Mouse (Mus musculus): ENCODE results near the gene Kcnq1. TPM values are rescaled to one million over a fixed set of nuclear protein-coding genes. Genes with fewer than 3 reads are reported as not detected.

Gene Kcnq1
- polyA plus RNA-seq, 2 experiments from 2014 or later: not detected

DNA sequence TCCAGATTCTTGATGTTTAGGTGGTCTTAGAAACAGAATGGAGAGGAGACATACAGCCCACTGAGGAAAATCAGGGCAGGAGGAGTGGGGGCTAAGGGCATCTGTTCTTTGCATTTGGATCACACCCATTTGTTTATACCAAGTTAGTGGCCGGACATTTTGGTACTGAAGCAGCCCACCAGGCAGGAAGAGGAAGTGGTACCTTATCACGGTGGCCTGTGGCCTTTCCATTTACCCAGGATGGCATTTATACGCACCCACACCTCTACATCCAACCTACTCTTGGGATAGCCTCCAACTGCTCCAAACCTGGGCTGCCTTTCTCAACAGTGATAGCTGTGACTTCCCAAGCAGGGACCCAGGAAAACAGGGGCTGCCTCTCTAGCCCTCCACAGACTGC lies 179.3 kb downstream of the Kcnq1 start:
- ATAC-seq: no peak

DNA sequence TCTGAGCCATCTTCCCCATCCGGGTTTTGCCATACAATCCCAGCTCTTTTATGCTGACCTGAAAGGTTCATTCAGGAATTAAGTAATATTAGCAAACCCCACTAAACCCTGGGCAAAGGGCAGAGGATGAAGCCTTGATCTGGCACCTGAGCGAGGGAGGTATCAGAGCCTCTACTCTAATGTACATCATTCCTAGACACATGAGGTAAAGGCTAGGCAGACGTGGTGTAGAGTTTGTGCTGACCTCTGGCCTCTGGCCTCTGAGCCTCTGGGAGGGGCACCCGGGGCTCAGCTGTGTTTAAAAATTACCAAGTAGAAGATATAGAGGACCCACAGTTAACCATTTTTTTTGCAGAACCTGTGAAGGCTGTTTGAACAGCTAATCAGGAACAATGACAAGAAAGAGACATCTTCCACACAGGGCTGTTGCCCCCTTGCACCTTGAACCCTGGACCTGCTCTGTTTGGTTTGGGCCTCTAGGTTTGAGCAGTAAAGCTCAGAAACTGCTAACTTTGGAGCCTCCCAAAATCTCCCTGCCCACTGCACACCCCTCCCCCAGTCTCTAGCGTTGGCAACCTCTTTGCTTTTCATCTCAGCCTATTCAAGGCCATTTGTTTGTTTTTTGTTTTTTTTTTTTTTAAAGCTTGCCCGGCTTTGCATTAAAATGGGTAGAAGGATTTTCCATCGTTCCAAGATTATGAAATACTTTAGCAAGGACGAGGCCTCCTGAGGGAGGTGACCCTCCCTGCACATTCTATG lies 180.5 kb downstream of the Kcnq1 start:
- ATAC-seq: no peak

DNA sequence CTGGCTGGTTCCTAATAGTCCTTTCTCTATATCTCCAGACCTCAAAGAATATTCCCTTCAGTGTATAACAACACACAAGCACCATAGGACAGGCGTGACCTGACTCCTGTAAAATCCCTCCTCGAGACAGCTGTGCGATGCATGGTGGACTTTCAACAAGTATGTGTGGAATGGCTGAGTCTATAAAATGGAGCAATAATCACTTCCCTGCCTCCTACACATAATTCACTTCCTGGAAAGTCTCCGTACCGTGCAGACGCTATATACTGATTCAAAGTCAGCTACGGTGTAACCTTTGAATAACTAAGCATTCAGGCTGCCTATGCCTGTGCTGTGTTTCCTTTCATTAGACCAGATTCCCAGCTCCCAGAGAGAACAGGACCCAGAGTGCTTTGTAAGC lies 182.0 kb downstream of the Kcnq1 start:
- no peak for ATAC-seq

DNA sequence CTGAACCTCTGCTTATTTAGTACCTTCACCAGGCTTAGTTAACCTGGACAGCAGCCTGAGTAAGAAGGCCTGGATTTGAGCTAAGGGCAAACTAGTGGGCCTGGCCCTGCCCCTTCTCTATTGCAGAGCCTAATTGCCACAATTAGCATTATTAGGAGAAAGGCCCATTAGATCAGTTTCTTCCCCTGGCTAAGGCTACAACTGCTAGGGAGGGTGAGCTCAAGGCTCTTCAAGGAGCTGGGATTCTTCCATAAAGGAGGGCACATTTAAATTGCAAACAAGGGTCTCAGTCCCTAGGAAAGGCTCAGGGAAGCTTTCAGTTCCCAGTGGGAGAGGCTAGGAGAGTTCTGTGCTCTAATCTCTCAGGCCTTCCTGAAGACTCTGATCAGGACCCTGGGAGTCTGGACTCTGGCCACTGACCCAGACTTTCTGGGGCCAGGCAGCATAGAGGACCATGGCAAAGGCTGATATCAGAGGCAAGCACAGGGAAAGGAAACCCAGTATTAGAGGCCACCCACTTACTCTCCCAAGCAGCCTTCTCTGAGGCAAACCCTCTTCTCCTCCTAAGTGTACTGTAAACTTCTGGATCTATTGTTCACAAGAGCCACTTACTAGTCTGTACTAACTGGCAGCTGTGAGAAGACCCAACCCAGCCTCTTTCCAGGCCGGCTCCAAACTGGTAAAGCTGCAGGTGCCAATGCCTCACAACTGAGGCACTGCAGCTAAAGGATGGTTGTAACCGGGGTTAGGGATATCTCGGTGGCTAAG lies 183.1 kb downstream of the Kcnq1 start:
- ATAC-seq: no peak

GRCm38 (mm10) chr7:143294690-143295355 lies 188.7 kb downstream of the Kcnq1 start:
- no peak for ATAC-seq

DNA sequence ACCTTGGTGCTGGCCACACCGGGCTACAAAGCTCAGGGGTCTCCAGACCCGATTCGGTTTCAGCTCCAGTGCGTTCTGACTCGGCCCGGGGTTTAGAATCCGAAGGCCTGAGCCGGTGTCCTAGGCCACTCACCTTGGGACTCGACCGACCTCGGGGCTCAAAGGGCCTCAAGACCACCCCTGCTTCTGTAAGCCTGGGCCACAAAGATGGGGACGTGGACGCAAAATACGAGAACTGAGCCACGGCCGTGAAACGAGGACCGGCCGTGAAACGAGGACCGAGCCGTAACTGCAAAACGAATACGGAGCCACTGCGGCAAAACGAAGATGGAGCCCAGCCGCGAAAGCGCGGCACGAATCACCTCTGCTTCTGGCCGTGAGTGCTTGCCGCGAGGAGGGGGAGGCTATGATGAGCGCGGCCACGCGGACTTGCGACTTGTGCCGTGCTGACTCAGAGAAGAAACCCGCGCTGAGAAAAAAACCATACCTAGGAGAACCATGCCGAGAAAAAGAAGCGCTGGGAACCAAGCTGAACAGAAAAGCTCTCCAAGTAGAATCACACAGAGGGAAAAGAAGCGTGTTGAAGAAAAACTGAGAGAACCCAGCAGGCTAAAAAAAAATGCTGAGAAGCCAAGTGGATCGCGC lies 189.3 kb downstream of the Kcnq1 start:
- peak; percentile 24 for ATAC-seq

DNA sequence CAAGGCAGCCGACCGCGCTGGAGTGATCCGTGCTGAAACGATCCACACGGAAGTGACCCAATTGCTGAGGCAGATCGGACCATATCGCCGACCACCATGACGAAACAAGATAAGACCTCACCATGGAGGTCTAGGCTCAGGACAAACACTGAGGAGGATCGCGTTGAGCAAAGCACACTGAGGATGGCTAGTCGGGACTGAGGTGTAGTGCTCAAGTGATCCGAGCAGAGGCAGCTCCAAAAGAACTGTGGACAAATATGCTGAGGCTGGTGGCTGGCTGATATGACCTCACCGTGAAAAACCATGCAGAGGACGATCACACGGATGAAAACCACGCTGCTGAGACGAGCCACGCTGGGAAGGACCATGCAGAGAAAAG lies 189.8 kb downstream of the Kcnq1 start:
- ATAC-seq: no peak

- ATAC-seq: peak; percentile 96
Observed at GRCm38 (mm10) chr7:143296384-143296801, 190.2 kb downstream of the Kcnq1 start.

DNA sequence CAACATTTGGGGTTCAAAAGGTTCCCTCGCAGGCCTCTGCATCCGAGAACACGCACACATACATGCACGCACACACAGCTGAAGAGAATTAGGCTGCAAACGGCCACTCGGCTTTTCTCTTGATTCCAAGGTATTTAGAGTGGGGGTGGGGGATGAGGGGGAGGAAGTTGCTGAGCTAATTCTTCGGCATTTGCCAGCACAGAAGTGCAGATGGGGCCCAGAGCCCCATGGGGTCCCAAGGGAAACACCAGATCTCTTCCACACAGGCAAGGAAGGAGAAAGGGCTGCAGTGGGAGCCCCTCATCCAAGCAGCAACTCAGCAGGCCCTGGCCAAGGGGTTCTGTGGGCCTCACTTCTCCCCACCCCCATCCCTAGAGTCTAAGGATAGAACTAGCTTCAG lies 193.9 kb downstream of the Kcnq1 start:
- ATAC-seq: no peak

DNA sequence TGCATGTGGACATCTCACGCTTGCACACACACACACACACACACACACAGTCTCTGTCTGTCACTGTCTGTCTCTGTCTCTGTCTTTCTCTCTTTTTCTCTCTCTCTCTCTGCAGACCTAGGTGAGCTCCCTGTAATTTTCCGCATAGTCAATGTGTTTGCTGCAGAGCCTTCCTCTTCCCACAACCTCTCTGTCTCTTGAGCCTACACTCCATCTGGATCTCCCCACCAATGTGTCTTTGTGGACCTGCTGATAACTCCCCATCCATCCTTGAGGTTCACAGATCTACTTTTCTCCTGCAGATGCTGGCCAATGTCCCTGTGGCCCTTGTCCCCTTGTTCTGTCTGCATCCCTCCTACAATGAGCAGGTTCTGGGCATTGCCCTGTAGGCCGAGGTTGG lies 194.5 kb downstream of the Kcnq1 start:
- no peak for ATAC-seq

DNA sequence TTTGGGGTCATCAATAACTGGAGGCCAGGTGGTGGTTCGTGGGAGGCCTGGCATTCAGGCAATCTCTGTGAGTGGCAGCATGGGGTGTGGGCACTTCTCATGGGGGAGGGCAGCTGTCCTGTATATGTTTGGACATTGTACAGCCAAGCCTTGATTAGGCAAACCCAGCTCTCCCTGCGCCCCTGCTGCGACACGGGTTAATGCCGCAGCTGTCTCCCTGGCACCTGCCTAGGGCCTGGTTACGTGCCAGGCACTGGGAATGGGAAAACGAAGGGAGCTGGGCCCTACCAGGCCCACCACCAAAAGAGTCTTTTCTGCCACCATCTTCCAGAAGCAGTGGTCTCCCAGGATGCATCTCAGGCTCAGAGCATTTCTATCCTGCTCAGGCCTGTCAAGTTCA lies 196.0 kb downstream of the Kcnq1 start:
- ATAC-seq: no peak

GRCm38 (mm10) chr7:143302593-143303238 lies 196.6 kb downstream of the Kcnq1 start:
- ATAC-seq: no peak

- ATAC-seq: no peak
Observed at GRCm38 (mm10) chr7:143303557-143303956, 197.4 kb downstream of the Kcnq1 start.

DNA sequence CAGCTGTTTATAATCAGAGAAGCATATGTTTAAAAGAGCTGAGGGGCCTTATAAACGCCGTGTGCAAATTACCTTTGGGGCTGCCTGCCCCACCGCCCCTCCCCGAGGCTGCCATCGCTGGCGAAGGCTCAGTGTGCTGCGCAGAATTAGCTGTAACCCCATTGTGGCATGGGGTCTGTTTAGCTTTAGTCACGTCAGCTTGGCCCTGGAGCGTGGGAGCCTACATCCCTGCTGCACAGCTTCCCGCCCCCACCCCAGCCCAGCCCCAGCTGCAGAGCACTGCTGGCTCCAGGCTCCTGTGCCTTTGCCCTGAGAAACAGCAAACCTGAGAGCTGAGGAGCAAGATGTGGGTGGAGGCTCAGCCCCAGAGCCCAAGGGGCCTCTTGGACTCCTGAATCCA lies 199.6 kb downstream of the Kcnq1 start:
- ATAC-seq: no peak

GRCm38 (mm10) chr7:143308001-143308400 lies 201.8 kb downstream of the Kcnq1 start:
- ATAC-seq: no peak

DNA sequence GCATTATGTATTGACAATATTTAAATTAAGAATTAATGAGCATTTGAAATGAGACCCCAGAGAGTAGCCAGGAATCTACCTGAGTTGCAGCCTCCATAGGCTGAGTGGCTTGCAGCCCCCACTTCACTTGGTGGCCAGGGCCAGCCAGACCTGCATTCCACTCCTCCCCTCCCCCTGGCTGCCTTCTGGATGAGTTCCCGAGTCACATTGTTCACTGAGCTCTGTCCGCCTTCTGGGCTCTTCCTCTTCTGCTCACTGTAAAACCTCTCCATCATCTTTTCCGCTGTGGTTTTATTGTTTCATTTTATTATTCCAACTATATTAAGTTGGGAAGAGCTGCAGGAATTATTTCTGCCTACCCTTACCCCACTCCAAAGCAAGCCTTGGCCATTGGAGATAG lies 204.1 kb downstream of the Kcnq1 start:
- ATAC-seq: no peak

GRCm38 (mm10) chr7:143310847-143311246 lies 204.7 kb downstream of the Kcnq1 start:
- ATAC-seq: no peak

GRCm38 (mm10) chr7:143311471-143311870 lies 205.3 kb downstream of the Kcnq1 start:
- no peak for ATAC-seq

- ATAC-seq: no peak
Observed at GRCm38 (mm10) chr7:143313572-143314319, 207.6 kb downstream of the Kcnq1 start.

DNA sequence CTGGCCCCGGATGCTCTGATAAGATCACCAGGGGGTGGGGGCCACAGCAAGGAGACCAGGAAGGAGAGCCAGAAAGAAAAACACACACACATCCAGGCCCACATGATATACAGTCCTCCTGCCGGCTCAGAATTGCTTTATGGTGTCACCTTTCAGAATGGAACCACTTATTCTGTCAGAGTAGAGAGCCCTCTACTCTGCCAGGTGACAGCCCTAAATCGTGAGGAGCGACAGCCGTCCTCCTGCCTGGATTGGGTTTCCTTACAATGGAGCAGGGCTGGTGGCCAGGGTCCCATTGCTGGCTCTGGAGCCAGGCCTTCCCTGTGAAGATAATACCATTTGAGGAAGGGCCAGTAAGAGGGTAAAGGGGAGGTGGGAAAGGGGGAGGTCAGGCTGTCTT lies 212.3 kb downstream of the Kcnq1 start:
- ATAC-seq: no peak

- no peak for ATAC-seq
Observed at GRCm38 (mm10) chr7:143320367-143320766, 214.2 kb downstream of the Kcnq1 start.

GRCm38 (mm10) chr7:143325051-143325450 lies 218.9 kb downstream of the Kcnq1 start:
- no peak for ATAC-seq

Data from activated CD4-positive, CD25-positive, alpha-beta regulatory T cell, adult 4 months (primary cell).